Mouse (Mus musculus) WW6 (cell line): ENCODE results near the gene Serpinh1.
"Not testable (repeated sequence)": the region's sequence is repeated elsewhere in the genome, so short reads cannot be mapped to it uniquely, and the experiment has no call there.

ENCODE experiments used
- DNase-seq: peaks from one replicate; pipeline ENCODE4 v3.0.0-alpha.2; 2013; ENCODE audit warnings: low read depth, low spot score

The Serpinh1 gene

GRCm38 (mm10) chr7:99374325-99374724 is 21.3 kb upstream of the Serpinh1 start:
- not testable (repeated sequence) for DNase-seq

- DNase-seq: no peak
These were observed 13.7 kb upstream of the Serpinh1 start for GRCm38 (mm10) chr7:99366716-99367115.

- no peak for DNase-seq
These were observed 12.0 kb upstream of the Serpinh1 start for GRCm38 (mm10) chr7:99365069-99365468.

DNA sequence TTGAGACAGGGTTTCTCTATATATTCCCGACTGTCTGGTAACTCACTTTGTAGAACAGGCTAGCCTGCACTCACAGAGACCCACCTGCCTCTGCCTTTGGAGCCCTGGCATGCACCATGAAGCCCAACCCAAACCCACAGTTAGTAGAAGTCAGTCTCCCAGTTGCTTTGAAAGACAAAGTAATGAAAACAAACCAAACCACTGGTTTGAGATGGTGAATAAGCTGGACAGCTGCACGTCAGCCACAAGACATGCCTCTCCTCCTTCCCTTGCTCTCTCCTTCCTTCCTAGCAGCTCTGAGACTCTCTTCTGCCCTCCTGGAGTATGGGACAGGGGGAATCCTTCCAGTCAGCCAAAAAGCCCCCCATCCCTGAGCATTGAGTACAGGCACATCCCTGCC is 9.1 kb upstream of the Serpinh1 start:
- DNase-seq: no peak

- DNase-seq: no peak
These were observed 7.9 kb upstream of the Serpinh1 start for GRCm38 (mm10) chr7:99360803-99361414.

DNA sequence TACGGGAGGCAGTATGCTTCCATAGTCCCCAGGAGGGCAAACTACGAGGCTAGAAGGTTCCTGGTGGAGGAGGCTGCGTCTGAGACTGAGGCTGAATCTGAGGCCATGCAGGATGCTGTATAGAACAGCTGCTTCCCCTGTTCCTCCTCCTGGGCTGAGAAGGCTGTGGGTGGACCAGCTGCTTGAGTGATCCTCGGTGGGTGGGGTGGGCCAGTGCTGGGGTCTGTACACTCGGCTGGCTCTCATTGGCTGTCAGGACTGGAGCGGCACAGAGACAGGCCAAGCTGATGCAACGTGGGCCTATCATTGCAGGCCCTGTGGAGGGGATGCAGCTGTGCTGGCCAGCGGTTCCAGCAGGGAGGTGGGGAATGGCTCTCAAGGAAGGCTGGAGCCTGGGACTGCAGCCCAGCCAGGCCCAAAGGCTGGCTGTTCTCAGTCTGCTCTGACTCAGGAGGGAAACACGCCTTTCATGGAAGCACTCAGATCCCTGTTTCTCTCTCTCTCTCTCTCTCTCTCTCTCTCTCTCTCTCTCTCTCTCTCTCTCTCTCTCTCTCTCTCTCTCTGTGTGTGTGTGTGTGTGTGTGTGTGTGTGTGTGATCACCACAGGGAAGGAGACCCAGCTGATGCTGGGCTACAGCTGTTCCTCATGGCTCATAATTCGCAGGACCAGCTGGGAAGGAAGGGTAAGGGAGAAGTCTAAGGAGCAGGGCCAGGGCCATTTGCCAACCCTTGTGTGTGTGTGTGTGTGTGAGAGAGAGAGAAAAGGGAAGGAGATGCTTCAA is 7.2 kb upstream of the Serpinh1 start:
- DNase-seq: no peak

DNA sequence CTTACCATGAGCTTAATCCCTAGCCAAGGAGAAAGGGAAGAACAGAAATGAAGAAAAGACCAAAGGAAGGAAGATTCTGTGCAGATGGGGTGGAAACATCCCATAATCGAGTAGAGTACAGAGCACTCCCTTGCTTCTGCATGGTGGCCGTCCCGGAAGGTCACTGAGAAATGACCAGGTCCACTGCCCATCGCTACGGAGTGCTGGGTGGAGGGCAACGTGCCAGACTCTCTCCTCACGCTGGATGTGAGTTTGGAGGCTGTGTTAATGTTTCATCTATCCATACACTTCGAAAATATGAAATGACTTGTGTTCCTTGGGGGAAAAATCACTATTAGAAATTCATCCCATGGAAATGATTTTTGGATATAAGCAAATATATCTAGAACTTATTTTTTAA is 5.3 kb upstream of the Serpinh1 start:
- DNase-seq: no peak

DNA sequence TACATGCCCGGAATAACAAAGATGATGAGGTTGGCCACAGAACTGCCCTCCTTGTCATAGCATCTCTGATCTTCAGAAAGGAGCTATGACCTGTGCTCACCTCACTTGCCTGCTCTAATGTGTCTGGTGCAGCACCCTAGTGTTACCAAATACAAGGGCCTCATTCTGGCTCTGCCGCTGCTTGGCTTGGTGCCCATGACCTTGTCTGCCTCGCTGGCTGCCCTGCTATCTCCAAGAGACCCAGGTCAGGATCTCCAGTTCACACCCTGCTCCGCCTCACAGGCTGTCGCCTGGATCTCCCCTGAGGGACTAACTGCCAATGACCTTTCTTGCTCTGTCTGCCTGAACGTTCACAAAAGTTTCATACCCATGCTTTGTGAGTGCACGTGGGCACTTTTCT is 4.2 kb upstream of the Serpinh1 start:
- no peak for DNase-seq

DNA sequence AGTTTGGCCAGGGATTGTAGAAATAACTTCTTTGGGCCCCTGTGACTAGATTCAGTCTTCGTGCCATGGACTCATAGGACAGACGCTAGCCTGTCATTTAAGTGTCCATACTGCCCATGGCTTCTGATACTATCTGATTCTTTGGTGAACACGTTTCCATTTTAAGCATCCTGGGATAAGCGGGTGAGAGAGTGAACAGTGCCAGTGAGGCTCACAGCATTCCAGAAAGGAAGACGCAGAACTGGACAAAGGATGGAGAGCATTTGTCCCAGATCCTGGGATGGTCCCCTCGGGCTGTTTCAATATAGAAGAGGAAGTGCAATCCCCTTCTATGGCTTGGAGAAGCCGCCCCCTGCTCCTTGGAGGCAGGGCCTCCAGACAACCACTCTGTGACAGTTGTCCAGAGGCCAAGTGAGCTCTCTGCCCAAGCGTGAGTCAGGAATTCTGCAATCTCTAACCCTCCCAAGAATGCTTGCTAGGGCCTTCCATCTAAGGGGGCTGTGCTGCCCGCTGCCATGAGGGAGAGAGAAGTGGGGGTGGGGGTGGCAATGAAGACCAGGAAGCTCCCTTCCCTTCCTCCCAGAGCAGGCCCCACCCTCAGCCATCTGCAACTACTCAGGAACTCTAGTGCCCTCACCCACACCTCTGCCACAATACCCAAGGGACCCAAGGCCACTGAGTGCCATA is 3.3 kb upstream of the Serpinh1 start:
- DNase-seq: no peak

- DNase-seq: no peak
These were observed 2.7 kb upstream of the Serpinh1 start for GRCm38 (mm10) chr7:99355731-99356131.

- DNase-seq: no peak
These were observed 1.1 kb downstream of the Serpinh1 start for GRCm38 (mm10) chr7:99351802-99352517.

DNA sequence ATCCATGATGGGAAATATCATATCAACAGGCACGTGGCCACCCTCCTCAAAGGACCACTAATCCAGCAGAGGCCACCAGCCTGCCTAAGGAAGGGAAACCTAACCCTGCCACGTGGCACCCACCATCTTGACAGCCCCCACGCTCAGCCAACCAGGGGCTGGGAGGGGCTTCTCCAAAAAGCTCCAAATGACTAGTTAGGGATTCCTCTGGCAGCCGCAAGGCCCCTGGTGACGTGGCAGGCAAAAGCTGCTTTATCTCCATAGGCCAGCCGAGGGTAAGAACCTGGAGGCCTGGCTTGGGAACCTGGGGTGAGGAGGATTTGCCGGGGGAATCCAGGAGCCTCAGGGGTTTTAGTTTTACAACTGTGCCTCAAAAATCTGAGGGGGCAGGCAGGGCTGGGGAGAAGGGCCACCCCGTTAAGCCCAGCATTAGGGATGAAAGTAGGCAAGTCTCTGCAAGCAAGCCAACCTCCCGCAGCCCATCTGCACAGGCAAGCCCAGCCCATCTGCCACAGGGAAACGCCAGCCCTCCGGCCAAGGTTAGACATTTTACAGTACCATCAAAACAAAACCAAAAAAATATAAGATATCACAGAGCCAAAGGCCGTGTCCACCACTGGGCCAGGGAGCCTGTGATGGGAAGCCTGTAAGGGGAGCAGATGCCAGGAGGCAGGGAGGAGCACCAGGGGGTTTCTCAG is 1.8 kb downstream of the Serpinh1 start:
- DNase-seq: no peak

DNA sequence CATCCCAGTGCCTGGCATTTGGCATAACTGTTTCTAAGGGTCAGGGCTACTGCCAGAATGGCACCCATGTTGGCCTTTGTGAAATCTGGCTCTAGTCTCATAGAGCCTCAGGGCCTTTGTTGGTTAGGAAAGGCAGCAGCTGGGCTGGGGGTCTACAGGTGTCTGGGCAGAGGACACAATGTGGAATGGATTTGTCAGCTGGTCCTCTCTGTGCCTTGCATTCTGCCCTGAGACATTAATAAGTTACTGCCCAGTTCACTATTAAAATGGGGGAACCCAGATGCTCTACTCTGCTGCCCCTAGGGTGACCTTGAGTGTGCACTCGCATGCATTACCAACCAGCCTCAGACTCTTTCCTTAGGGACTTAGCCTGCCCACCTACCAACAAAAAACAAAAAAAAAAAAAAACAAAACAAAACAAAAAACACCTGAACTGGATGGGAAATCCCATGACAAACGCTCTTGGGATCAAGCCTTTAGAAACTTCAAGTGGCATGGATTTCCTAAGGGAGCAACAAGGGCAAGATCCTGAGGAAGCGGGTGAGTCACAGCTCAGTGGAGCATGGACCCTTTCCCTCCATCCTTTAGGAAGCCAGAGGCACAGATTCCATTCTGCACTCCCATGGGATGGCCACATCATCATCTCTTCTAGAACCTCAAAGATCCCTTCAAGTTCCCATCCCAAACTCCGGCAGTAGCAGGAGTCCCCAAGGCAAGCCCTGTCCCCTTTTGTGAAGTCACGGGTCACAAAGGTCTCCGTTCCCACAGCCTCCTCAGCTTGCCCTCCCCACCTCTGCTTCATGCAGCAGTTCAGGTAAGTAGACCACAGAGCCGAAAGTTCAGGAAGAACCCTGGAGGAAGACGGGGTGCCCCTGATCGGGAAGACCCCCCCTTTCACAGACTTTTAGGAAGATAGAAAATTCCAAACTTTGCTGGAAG is 3.0 kb downstream of the Serpinh1 start:
- no peak for DNase-seq

- no peak for DNase-seq
These were observed 4.2 kb downstream of the Serpinh1 start for GRCm38 (mm10) chr7:99348883-99349282.

GRCm38 (mm10) chr7:99347268-99347667 is 5.8 kb downstream of the Serpinh1 start:
- DNase-seq: no peak

- no peak for DNase-seq
These were observed 9.5 kb downstream of the Serpinh1 start for GRCm38 (mm10) chr7:99343577-99343976.

- no peak for DNase-seq
These were observed 12.3 kb downstream of the Serpinh1 start for GRCm38 (mm10) chr7:99340736-99341135.

DNA sequence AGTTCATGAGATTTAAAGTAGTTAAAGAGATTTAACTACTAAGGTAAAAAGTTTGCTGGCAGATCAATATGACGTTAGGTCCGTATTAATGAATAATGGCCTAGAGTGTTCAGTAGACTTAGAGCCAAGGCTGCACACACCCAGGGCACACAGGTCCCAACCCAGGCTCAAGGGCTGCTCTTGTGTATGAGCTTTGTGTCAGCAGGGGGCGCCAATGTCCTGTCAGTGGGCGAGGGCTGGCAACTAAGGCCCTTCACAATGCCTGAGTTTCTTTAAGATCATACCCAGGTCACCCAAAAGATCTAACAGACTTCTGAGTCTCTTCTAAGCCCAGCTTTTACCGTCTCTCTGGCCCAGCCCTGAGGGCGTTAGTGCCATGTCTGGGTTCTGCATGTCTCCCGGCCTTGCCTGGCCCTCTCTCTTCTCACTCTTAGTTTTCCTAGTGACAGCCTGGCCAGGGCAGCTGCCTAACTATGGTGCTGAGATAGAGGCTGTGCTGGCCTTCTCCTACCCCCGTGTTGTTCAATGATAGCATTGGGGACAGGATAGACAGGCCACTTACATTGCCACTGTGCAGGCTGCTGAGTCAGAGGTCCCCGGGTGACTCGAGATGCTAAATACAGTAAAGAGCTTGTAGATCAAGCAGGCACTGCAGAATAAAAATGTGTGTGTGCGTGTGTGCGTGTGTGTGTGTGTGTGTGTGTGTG is 20.1 kb downstream of the Serpinh1 start:
- DNase-seq: no peak

DNA sequence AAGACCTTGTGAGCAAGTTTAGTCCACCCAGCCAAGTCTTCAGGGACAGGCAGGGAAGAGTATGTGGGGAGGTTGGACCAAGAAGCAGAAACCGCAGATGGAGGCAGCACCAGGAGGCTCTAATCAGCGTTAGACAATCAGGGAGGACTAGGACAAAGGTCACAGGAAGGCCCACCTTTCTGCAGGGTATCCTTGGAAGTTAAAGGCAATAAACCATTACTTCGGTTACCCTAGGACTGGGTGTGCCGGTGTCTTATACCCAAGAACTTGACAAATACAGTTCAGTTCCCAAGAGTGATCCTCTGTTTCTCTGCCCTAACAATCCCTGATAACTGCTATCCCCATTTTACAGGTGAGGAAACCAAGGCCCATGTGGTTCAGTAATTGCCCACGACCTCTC is 23.0 kb downstream of the Serpinh1 start:
- no peak for DNase-seq

GRCm38 (mm10) chr7:99328847-99329246 is 24.2 kb downstream of the Serpinh1 start:
- DNase-seq: no peak
